8 mouse cellular contexts compared by ENCODE assay signal in genomic region chr4:110050393-110051280, GRCm38 (mm10).
DNase-seq lines count a peak whose midpoint lies in the region; ATAC-seq lines count a peak whose summit lies in the region.

No protein-coding gene starts in this region.

- H3K9ac ChIP-seq in midbrain, embryonic 12.5 days (replicated peaks): peak overlapping the region; percentile 55

- peaks cover 14% of the 10 kb centered on the region; the same call in 1 of the 2 replicates for H3K27me3 ChIP-seq in limb, embryonic 10.5 days (ENCODE audit: low read depth, poor library complexity, severe bottlenecking)
- H3K27me3 ChIP-seq in midbrain, embryonic 12.5 days: 0 out of 2 replicates have a peak, but pooled peaks cover 8% of the 10 kb centered on the region

- peak; percentile 92 to 94 for DNase-seq in adrenal gland, postnatal 36 days
- DNase-seq in embryo, embryonic 9.5 days (ENCODE audit: extremely low spot score): peak; percentile 95
- peak; percentile 68 to 87 for DNase-seq in heart, adult 18-20 months
- peak; percentile 86 for DNase-seq in kidney, adult 18-20 months
- peak; percentile 98 for DNase-seq in limb, embryonic 10.5 days (ENCODE audit: low spot score)
- peak; percentile 16 to 49 for DNase-seq in spleen, adult 18-20 months

- peak; percentile 94 for ATAC-seq in midbrain, embryonic 12.5 days (ENCODE audit: low FRiP score, low read depth)
- no peak for ATAC-seq in activated CD4-positive, CD25-positive, alpha-beta regulatory T cell, adult 4 months

- H3K9me3 ChIP-seq in limb, embryonic 10.5 days (replicated peaks): no peaks in the 10 kb centered on the region
- no peaks in the 10 kb centered on the region for H3K9me3 ChIP-seq in midbrain, embryonic 12.5 days

- H3K4me2 ChIP-seq in midbrain, embryonic 12.5 days (replicated peaks): peak overlapping the region; percentile 78

- H3K4me1 ChIP-seq in limb, embryonic 10.5 days: peaks cover 16% of the 10 kb centered on the region
- peaks cover 6% of the 10 kb centered on the region for H3K4me1 ChIP-seq in midbrain, embryonic 12.5 days

- H3K27ac ChIP-seq in limb, embryonic 10.5 days: peak overlapping the region; percentile 79
- H3K27ac ChIP-seq in midbrain, embryonic 12.5 days (replicated peaks): peak overlapping the region; percentile 52; the same call in 1 of the 2 replicates

- 4% methylated on average over 40 of the region's 40 CpGs for WGBS in limb, embryonic 10.5 days
- WGBS in midbrain, embryonic 12.5 days: 4% methylated on average over 40 of the region's 40 CpGs

- no peaks in the 10 kb centered on the region for H3K36me3 ChIP-seq in limb, embryonic 10.5 days
- no peaks in the 10 kb centered on the region for H3K36me3 ChIP-seq in midbrain, embryonic 12.5 days

- peak overlapping the region; percentile 57 for H3K4me3 ChIP-seq in limb, embryonic 10.5 days
- H3K4me3 ChIP-seq in midbrain, embryonic 12.5 days: peak overlapping the region; percentile 46

Comparison
In these comparisons a context has a peak if more than half of its experiments do, and no peak if none do; other contexts are left out.
1. DNase-seq: peak in every context shown above with its lines; median percentile 98 in limb, embryonic 10.5 days; 95 in embryo, embryonic 9.5 days; 93 in adrenal gland, postnatal 36 days; 86 in kidney, adult 18-20 months; 78 in heart, adult 18-20 months; 32 in spleen, adult 18-20 months.